Mouse (Mus musculus) liver, postnatal 0 days (tissue): Measurements from ENCODE around the gene Zmynd10.

Experiments used
- CTCF ChIP-seq: sonication (generic); IDR thresholded peaks from 2 replicates; pipeline ENCODE4 v1.5.1; 2016; ENCODE audit warnings: antibody characterized with exemption, low read depth
- EP300 ChIP-seq: IDR thresholded peaks from 2 replicates; pipeline ENCODE4 v1.6.1; 2016; ENCODE audit warnings: antibody characterized with exemption, low read depth, mild to moderate bottlenecking

- TF ChIP-seq CTCF (no peak), EP300 (no peak)
These were observed 6.6 kb downstream of the Zmynd10 start for GRCm38 (mm10) chr9:107553541-107554318.
